Mouse (Mus musculus): ENCODE results near the gene Hcst. TPM values are rescaled to one million over a fixed set of nuclear protein-coding genes. Genes with fewer than 3 reads are reported as not detected.

The Hcst gene
- polyA plus RNA-seq, 1 experiment from 2014 or later: 2.0 TPM

- Histone ChIP-seq H3K4me2 (ENCODE audit: low read depth, low read length) (no peak overlapping the region), H3K27me3 (ENCODE audit: control insufficient read depth, insufficient read depth, low read depth, low read length) (no peaks in the 10 kb centered on the region), H3K4me3 (ENCODE audit: low read length) (no peak overlapping the region), H3K4me1 (replicated peaks; ENCODE audit: control insufficient read depth, insufficient read depth, low read length) (no peaks in the 10 kb centered on the region), H3K27ac (ENCODE audit: low read length) (no peak overlapping the region), H3K9ac (ENCODE audit: low read length) (no peak overlapping the region), H3K36me3 (ENCODE audit: control insufficient read depth, insufficient read depth, low read length) (no peaks in the 10 kb centered on the region), H3K9me3 (ENCODE audit: control insufficient read depth, low read length) (no peaks in the 10 kb centered on the region)
- ATAC-seq (ENCODE audit: low read depth): no peak
- WGBS: 57% methylated on average over 4 of the region's 4 CpGs
Observed at GRCm38 (mm10) chr7:30402343-30402742, 17.3 kb downstream of the Hcst start.

- H3K36me3 ChIP-seq (ENCODE audit: control insufficient read depth, insufficient read depth, low read length): no peaks in the 10 kb centered on the region
- 52% methylated on average over 7 of the region's 7 CpGs for WGBS
Observed at GRCm38 (mm10) chr7:30399671-30400070, 20.0 kb downstream of the Hcst start.

GRCm38 (mm10) chr7:30394871-30395270, 24.8 kb downstream of the Hcst start:
- Histone ChIP-seq H3K4me2 (ENCODE audit: low read depth, low read length) (no peak overlapping the region), H3K9me3 (ENCODE audit: control insufficient read depth, low read length) (no peaks in the 10 kb centered on the region), H3K4me3 (ENCODE audit: low read length) (no peak overlapping the region), H3K9ac (ENCODE audit: low read length) (no peak overlapping the region), H3K4me1 (replicated peaks; ENCODE audit: control insufficient read depth, insufficient read depth, low read length) (no peaks in the 10 kb centered on the region), H3K27me3 (ENCODE audit: control insufficient read depth, insufficient read depth, low read depth, low read length) (no peaks in the 10 kb centered on the region), H3K27ac (ENCODE audit: low read length) (peak overlapping the region; percentile 50), H3K36me3 (ENCODE audit: control insufficient read depth, insufficient read depth, low read length) (no peaks in the 10 kb centered on the region)
- ATAC-seq (ENCODE audit: low read depth): no peak
- WGBS: 33% methylated on average over 2 of the region's 2 CpGs

More at GRCm38 (mm10) chr7:30399671-30400070, 20.0 kb downstream of the Hcst start:
- no peaks in the 10 kb centered on the region for H3K27me3 ChIP-seq (ENCODE audit: control insufficient read depth, insufficient read depth, low read depth, low read length)
- H3K4me1 ChIP-seq (replicated peaks; ENCODE audit: control insufficient read depth, insufficient read depth, low read length): no peaks in the 10 kb centered on the region
- no peak overlapping the region for H3K4me3 ChIP-seq (ENCODE audit: low read length)
- no peak overlapping the region for H3K4me2 ChIP-seq (ENCODE audit: low read depth, low read length)
- no peak overlapping the region for H3K27ac ChIP-seq (ENCODE audit: low read length)
- H3K9ac ChIP-seq (ENCODE audit: low read length): no peak overlapping the region
- H3K9me3 ChIP-seq (ENCODE audit: control insufficient read depth, low read length): no peaks in the 10 kb centered on the region
- no peak for ATAC-seq (ENCODE audit: low read depth)

GRCm38 (mm10) chr7:30394379-30394778, 25.3 kb downstream of the Hcst start:
- no peak overlapping the region for H3K9ac ChIP-seq (ENCODE audit: low read length)
- no peak overlapping the region for H3K4me2 ChIP-seq (ENCODE audit: low read depth, low read length)
- no peak overlapping the region for H3K4me3 ChIP-seq (ENCODE audit: low read length)
- H3K27ac ChIP-seq (ENCODE audit: low read length): peak overlapping the region; percentile 65
- peak; percentile 84 for ATAC-seq (ENCODE audit: low read depth)
- H3K9me3 ChIP-seq (ENCODE audit: control insufficient read depth, low read length): no peaks in the 10 kb centered on the region
- WGBS: 35% methylated on average over 11 of the region's 11 CpGs
- H3K27me3 ChIP-seq (ENCODE audit: control insufficient read depth, insufficient read depth, low read depth, low read length): no peaks in the 10 kb centered on the region
- H3K36me3 ChIP-seq (ENCODE audit: control insufficient read depth, insufficient read depth, low read length): no peaks in the 10 kb centered on the region
- no peaks in the 10 kb centered on the region for H3K4me1 ChIP-seq (replicated peaks; ENCODE audit: control insufficient read depth, insufficient read depth, low read length)

GRCm38 (mm10) chr7:30393631-30394030, 26.0 kb downstream of the Hcst start:
- WGBS: 79% methylated on average over 4 of the region's 4 CpGs
- Histone ChIP-seq H3K9me3 (ENCODE audit: control insufficient read depth, low read length) (no peaks in the 10 kb centered on the region), H3K27ac (ENCODE audit: low read length) (peak overlapping the region; percentile 65), H3K9ac (ENCODE audit: low read length) (no peak overlapping the region), H3K36me3 (ENCODE audit: control insufficient read depth, insufficient read depth, low read length) (no peaks in the 10 kb centered on the region), H3K4me1 (replicated peaks; ENCODE audit: control insufficient read depth, insufficient read depth, low read length) (no peaks in the 10 kb centered on the region), H3K4me2 (ENCODE audit: low read depth, low read length) (no peak overlapping the region), H3K4me3 (ENCODE audit: low read length) (no peak overlapping the region), H3K27me3 (ENCODE audit: control insufficient read depth, insufficient read depth, low read depth, low read length) (no peaks in the 10 kb centered on the region)
- no peak for ATAC-seq (ENCODE audit: low read depth)

- H3K36me3 ChIP-seq (ENCODE audit: control insufficient read depth, insufficient read depth, low read length): no peaks in the 10 kb centered on the region
- no peak overlapping the region for H3K4me2 ChIP-seq (ENCODE audit: low read depth, low read length)
- H3K4me1 ChIP-seq (replicated peaks; ENCODE audit: control insufficient read depth, insufficient read depth, low read length): no peaks in the 10 kb centered on the region
- no peaks in the 10 kb centered on the region for H3K27me3 ChIP-seq (ENCODE audit: control insufficient read depth, insufficient read depth, low read depth, low read length)
- no peak overlapping the region for H3K27ac ChIP-seq (ENCODE audit: low read length)
- H3K9me3 ChIP-seq (ENCODE audit: control insufficient read depth, low read length): no peaks in the 10 kb centered on the region
- H3K4me3 ChIP-seq (ENCODE audit: low read length): no peak overlapping the region
- H3K9ac ChIP-seq (ENCODE audit: low read length): no peak overlapping the region
- WGBS: 61% methylated on average over 4 of the region's 4 CpGs
- ATAC-seq (ENCODE audit: low read depth): no peak
Observed at GRCm38 (mm10) chr7:30392746-30393520, 26.7 kb downstream of the Hcst start.

GRCm38 (mm10) chr7:30384106-30384505, 35.5 kb downstream of the Hcst start:
- no peaks in the 10 kb centered on the region for H3K9me3 ChIP-seq (ENCODE audit: control insufficient read depth, low read length)
- H3K9ac ChIP-seq (ENCODE audit: low read length): no peak overlapping the region
- no peaks in the 10 kb centered on the region for H3K4me1 ChIP-seq (replicated peaks; ENCODE audit: control insufficient read depth, insufficient read depth, low read length)
- no peaks in the 10 kb centered on the region for H3K36me3 ChIP-seq (ENCODE audit: control insufficient read depth, insufficient read depth, low read length)
- no peak overlapping the region for H3K27ac ChIP-seq (ENCODE audit: low read length)
- ATAC-seq (ENCODE audit: low read depth): no peak
- H3K4me2 ChIP-seq (ENCODE audit: low read depth, low read length): no peak overlapping the region
- no peaks in the 10 kb centered on the region for H3K27me3 ChIP-seq (ENCODE audit: control insufficient read depth, insufficient read depth, low read depth, low read length)
- no peak overlapping the region for H3K4me3 ChIP-seq (ENCODE audit: low read length)
- 83% methylated on average over 9 of the region's 9 CpGs for WGBS

- Histone ChIP-seq H3K27ac (ENCODE audit: low read length) (no peak overlapping the region), H3K9ac (ENCODE audit: low read length) (no peak overlapping the region), H3K36me3 (ENCODE audit: control insufficient read depth, insufficient read depth, low read length) (no peaks in the 10 kb centered on the region), H3K4me1 (replicated peaks; ENCODE audit: control insufficient read depth, insufficient read depth, low read length) (no peaks in the 10 kb centered on the region), H3K4me3 (ENCODE audit: low read length) (no peak overlapping the region), H3K9me3 (ENCODE audit: control insufficient read depth, low read length) (no peaks in the 10 kb centered on the region), H3K4me2 (ENCODE audit: low read depth, low read length) (no peak overlapping the region), H3K27me3 (ENCODE audit: control insufficient read depth, insufficient read depth, low read depth, low read length) (no peaks in the 10 kb centered on the region; the same call in 1 of the 2 replicates)
- ATAC-seq (ENCODE audit: low read depth): no peak
- WGBS: 49% methylated on average over 5 of the region's 5 CpGs
Observed at GRCm38 (mm10) chr7:30380061-30380460, 39.6 kb downstream of the Hcst start.

GRCm38 (mm10) chr7:30373501-30373962, 46.1 kb downstream of the Hcst start:
- peak overlapping the region; percentile 60 for H3K9ac ChIP-seq (ENCODE audit: low read length)
- H3K4me3 ChIP-seq (ENCODE audit: low read length): peak overlapping the region; percentile 52
- no peaks in the 10 kb centered on the region for H3K36me3 ChIP-seq (ENCODE audit: control insufficient read depth, insufficient read depth, low read length)
- WGBS: under 1% methylated on average over 21 of the region's 21 CpGs
- H3K27me3 ChIP-seq (ENCODE audit: control insufficient read depth, insufficient read depth, low read depth, low read length): no peaks in the 10 kb centered on the region
- peak overlapping the region; percentile 61 for H3K4me2 ChIP-seq (ENCODE audit: low read depth, low read length)
- no peak overlapping the region for H3K27ac ChIP-seq (ENCODE audit: low read length)
- H3K4me1 ChIP-seq (replicated peaks; ENCODE audit: control insufficient read depth, insufficient read depth, low read length): no peaks in the 10 kb centered on the region
- H3K9me3 ChIP-seq (ENCODE audit: control insufficient read depth, low read length): no peaks in the 10 kb centered on the region
- peak; percentile 99 for ATAC-seq (ENCODE audit: low read depth)

Data from lung, embryonic 16.5 days (tissue).